Mouse (Mus musculus): ENCODE measurements around the gene Ablim2. TPM values are rescaled to one million over a fixed set of nuclear protein-coding genes. Genes with fewer than 3 reads are reported as not detected.

Ablim2 gene
- polyA plus RNA-seq, 1 experiment from 2014 or later: 0.51 TPM

DNA sequence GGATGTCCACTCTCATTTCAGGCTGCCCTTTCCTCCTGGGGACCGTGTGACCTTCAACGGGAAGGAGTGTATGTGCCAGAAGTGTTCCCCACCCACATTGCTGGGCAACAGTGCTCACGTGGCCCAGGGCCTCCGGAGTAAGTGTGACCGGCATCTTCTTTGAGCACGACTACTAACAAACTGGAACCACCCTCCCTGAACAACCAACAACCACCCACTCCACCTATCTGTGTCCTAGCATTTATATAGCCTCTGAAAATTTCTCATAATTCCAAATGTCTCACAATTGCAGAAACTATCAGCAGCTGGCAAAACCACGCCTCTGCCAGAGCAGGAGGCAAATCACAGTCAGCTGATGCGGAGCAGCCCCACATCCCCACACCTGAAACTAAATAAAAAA, 49.3 kb downstream of the Ablim2 start:
- H3K4me3 ChIP-seq (ENCODE audit: low read depth, low read length): no peak overlapping the region
- no peak overlapping the region for H3K9ac ChIP-seq (ENCODE audit: low read length)
- H3K4me2 ChIP-seq: no peak overlapping the region
- WGBS: 92% methylated on average over 8 of the region's 8 CpGs
- H3K4me1 ChIP-seq (ENCODE audit: control insufficient read depth, insufficient read depth, low read length): no peaks in the 10 kb centered on the region
- no peaks in the 10 kb centered on the region for H3K36me3 ChIP-seq (ENCODE audit: control insufficient read depth, insufficient read depth, low read length)
- DNase-seq (ENCODE audit: low spot score, missing footprints): no peak
- H3K27me3 ChIP-seq (ENCODE audit: control insufficient read depth, insufficient read depth, low read length): no peaks in the 10 kb centered on the region
- H3K27ac ChIP-seq (ENCODE audit: low read depth, low read length): no peak overlapping the region
- ATAC-seq (ENCODE audit: low FRiP score): no peak
- no peaks in the 10 kb centered on the region for H3K9me3 ChIP-seq (ENCODE audit: control insufficient read depth, low read length)

DNA sequence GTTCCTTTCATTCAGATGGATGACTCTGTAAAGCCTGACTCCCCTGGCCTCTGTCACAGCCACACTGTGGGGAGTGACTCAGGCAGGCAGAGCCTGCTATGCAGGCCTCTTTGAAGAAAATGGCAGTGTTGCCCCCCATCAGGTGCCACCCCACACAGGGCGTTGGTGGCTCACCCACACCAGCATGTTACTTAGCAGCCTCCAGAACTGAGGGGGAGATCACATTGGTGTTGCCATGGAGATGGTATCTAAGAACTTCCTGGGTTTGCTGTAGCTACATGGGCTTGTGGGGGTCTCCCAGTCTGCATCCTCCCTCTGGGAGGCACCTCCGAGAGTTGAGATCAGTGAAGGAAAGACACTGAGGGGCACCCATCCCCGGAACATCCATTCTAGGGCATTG, 52.8 kb downstream of the Ablim2 start:
- WGBS: 60% methylated on average over 3 of the region's 3 CpGs
- Histone ChIP-seq H3K4me3 (ENCODE audit: low read depth, low read length) (no peak overlapping the region), H3K9ac (ENCODE audit: low read length) (no peak overlapping the region), H3K27ac (ENCODE audit: low read depth, low read length) (no peak overlapping the region), H3K4me2 (no peak overlapping the region), H3K27me3 (ENCODE audit: control insufficient read depth, insufficient read depth, low read length) (no peaks in the 10 kb centered on the region), H3K4me1 (ENCODE audit: control insufficient read depth, insufficient read depth, low read length) (no peaks in the 10 kb centered on the region; the same call in 1 of the 2 replicates), H3K9me3 (ENCODE audit: control insufficient read depth, low read length) (no peaks in the 10 kb centered on the region), H3K36me3 (ENCODE audit: control insufficient read depth, insufficient read depth, low read length) (no peaks in the 10 kb centered on the region)
- ATAC-seq (ENCODE audit: low FRiP score): no peak
- no peak for DNase-seq (ENCODE audit: low spot score, missing footprints)

DNA sequence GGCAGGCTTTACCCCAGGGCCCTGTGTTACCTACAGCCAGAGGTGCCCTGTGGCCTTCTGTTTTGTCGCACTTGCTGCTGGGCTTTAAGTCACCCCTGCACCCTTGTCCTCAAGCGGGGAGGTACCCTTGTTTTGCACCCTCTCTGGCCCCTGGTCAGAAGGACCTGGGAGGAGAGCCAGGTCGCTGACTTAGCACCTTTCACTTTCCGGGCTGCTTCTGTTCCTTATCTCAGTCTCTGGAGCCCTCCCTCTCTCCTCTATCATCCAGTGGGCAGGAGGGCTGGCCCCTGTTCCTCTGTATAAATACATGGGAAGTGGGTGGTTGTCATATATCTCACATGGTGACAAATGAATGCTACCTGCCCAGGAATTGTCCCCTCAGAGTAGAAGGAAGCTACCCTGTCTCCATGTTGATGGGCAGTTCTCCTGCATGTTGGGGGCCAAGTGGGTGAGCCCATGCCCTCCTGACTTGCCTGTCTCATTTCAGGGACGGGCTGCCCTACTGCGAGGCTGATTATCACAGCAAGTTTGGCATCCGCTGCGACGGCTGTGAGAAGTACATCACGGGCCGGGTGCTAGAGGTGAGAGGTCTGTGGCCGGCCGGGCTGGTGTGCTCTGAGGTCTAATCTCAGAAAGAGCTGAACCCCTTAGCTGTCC, 54.1 kb downstream of the Ablim2 start:
- Histone ChIP-seq H3K27me3 (ENCODE audit: control insufficient read depth, insufficient read depth, low read length) (no peaks in the 10 kb centered on the region), H3K4me1 (ENCODE audit: control insufficient read depth, insufficient read depth, low read length) (no peaks in the 10 kb centered on the region; the same call in 1 of the 2 replicates), H3K36me3 (ENCODE audit: control insufficient read depth, insufficient read depth, low read length) (no peaks in the 10 kb centered on the region), H3K27ac (ENCODE audit: low read depth, low read length) (no peak overlapping the region), H3K9ac (ENCODE audit: low read length) (no peak overlapping the region), H3K4me2 (no peak overlapping the region), H3K4me3 (ENCODE audit: low read depth, low read length) (no peak overlapping the region), H3K9me3 (ENCODE audit: control insufficient read depth, low read length) (no peaks in the 10 kb centered on the region)
- no peak for ATAC-seq (ENCODE audit: low FRiP score)
- 82% methylated on average over 13 of the region's 13 CpGs for WGBS
- no peak for DNase-seq (ENCODE audit: low spot score, missing footprints)

DNA sequence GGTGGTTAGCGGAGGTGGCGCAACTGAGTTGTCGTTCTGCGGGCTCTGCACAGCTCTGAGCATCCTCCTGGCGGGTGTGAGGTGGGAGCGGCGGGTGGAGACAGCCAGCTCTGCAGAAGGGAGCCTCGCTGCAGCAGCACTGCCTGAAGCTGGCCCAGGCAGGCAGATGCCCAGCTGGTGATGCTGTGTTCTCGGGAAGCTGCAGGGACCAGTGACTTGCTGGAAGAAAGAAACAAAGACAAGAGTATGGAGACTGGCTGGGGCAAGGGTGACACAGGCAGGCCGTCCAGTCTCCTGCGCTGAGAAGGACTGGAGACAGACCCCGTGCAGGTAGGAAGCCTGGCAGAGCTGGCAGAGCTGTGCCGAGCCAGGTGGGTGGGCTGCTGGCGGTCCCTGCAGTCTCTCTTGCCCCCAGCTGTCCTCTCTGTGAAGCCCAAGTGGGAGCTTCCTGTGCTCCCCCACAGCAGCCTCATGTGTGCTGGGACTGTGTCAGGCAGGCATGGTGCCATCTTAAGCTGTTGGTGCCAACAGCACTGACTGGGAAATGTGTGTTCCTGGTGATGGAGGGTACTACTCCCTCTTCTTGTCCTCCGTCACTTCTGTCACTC, 56.8 kb downstream of the Ablim2 start:
- no peak for DNase-seq (ENCODE audit: low spot score, missing footprints)
- no peak for ATAC-seq (ENCODE audit: low FRiP score)
- 67% methylated on average over 15 of the region's 15 CpGs for WGBS

DNA sequence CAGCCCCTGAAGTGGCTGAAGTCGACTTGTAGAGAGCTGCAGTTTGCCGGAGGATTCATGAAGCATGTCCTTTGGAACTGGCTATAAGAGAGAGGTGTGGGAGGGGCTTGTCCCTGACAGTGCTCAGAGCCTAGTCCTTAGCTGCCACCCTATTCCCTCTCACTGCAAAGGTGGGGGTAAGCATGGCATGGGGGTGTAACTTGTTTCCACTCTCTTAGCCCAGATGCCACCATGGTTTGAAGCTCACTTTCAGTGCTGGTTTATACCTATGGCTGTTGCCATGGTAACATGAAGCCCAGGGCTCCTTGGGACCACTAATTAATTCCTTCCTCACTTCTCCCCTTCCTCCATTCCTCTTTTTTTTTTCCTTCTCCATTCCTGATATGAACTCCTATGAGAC, 57.4 kb downstream of the Ablim2 start:
- no peaks in the 10 kb centered on the region for H3K27me3 ChIP-seq (ENCODE audit: control insufficient read depth, insufficient read depth, low read length)
- ATAC-seq (ENCODE audit: low FRiP score) (no peak), DNase-seq (ENCODE audit: low spot score, missing footprints) (no peak)
- no peaks in the 10 kb centered on the region; the same call in 1 of the 2 replicates for H3K4me1 ChIP-seq (ENCODE audit: control insufficient read depth, insufficient read depth, low read length)
- WGBS: 37% methylated on average over 2 of the region's 2 CpGs
- no peak overlapping the region for H3K27ac ChIP-seq (ENCODE audit: low read depth, low read length)
- no peak overlapping the region for H3K9ac ChIP-seq (ENCODE audit: low read length)
- H3K9me3 ChIP-seq (ENCODE audit: control insufficient read depth, low read length): no peaks in the 10 kb centered on the region
- H3K36me3 ChIP-seq (ENCODE audit: control insufficient read depth, insufficient read depth, low read length): no peaks in the 10 kb centered on the region
- H3K4me3 ChIP-seq (ENCODE audit: low read depth, low read length): no peak overlapping the region
- no peak overlapping the region for H3K4me2 ChIP-seq

More for the DNA sequence above, 56.8 kb downstream of the Ablim2 start:
- no peak overlapping the region for H3K9ac ChIP-seq (ENCODE audit: low read length)
- no peak overlapping the region for H3K27ac ChIP-seq (ENCODE audit: low read depth, low read length)
- no peaks in the 10 kb centered on the region for H3K9me3 ChIP-seq (ENCODE audit: control insufficient read depth, low read length)
- no peaks in the 10 kb centered on the region for H3K27me3 ChIP-seq (ENCODE audit: control insufficient read depth, insufficient read depth, low read length)
- H3K4me1 ChIP-seq (ENCODE audit: control insufficient read depth, insufficient read depth, low read length): no peaks in the 10 kb centered on the region; the same call in 1 of the 2 replicates
- H3K4me2 ChIP-seq: no peak overlapping the region
- H3K36me3 ChIP-seq (ENCODE audit: control insufficient read depth, insufficient read depth, low read length): no peaks in the 10 kb centered on the region
- no peak overlapping the region for H3K4me3 ChIP-seq (ENCODE audit: low read depth, low read length)

DNA sequence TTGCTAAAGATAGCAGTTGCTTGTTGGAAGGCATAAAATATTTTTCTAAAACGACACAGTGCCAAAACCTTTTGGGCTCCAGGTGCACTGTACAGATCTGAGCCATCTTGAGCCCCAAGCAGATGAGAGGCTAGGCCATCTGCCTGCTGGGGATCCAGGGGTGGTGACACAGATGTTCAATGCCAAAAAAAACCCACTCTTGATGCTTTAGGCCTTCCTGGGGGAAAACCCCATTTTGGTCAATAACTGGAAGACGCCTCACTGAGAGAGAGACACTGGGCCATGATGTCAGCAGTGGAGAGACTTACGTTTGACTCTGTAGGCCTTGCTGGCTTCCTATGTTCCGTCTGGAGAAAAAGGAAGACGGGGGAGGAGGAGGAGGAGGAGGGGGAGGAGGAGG, 59.6 kb downstream of the Ablim2 start:
- no peak for DNase-seq (ENCODE audit: low spot score, missing footprints)
- no peaks in the 10 kb centered on the region for H3K9me3 ChIP-seq (ENCODE audit: control insufficient read depth, low read length)
- no peak for ATAC-seq (ENCODE audit: low FRiP score)
- H3K4me1 ChIP-seq (ENCODE audit: control insufficient read depth, insufficient read depth, low read length): no peaks in the 10 kb centered on the region; the same call in 1 of the 2 replicates
- H3K36me3 ChIP-seq (ENCODE audit: control insufficient read depth, insufficient read depth, low read length): no peaks in the 10 kb centered on the region
- no peak overlapping the region for H3K4me2 ChIP-seq
- H3K27me3 ChIP-seq (ENCODE audit: control insufficient read depth, insufficient read depth, low read length): no peaks in the 10 kb centered on the region
- H3K4me3 ChIP-seq (ENCODE audit: low read depth, low read length): no peak overlapping the region
- H3K9ac ChIP-seq (ENCODE audit: low read length): no peak overlapping the region
- WGBS: 82% methylated on average over 3 of the region's 5 CpGs
- H3K27ac ChIP-seq (ENCODE audit: low read depth, low read length): no peak overlapping the region

DNA sequence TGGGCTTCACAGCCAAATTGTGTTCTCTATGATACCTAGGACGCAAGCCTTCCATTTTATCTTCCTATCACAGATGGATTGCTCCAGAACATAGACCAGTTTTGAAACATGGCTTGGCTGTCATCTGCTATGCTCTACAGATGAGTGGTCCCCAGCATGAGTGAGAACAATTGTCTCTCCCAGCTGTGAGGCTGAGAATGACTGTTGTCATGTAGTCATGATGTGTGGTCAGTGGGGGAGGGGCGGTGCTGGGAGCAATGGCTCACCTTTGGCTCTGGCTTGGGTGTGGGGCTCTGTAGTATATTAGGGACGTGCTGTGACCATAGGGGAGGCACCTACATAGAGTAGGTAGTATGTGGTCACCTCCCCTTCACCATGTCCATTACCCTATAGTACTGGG, 60.2 kb downstream of the Ablim2 start:
- Histone ChIP-seq H3K9me3 (ENCODE audit: control insufficient read depth, low read length) (no peaks in the 10 kb centered on the region), H3K36me3 (ENCODE audit: control insufficient read depth, insufficient read depth, low read length) (no peaks in the 10 kb centered on the region), H3K9ac (ENCODE audit: low read length) (no peak overlapping the region), H3K27me3 (ENCODE audit: control insufficient read depth, insufficient read depth, low read length) (no peaks in the 10 kb centered on the region), H3K4me2 (no peak overlapping the region), H3K27ac (ENCODE audit: low read depth, low read length) (no peak overlapping the region), H3K4me1 (ENCODE audit: control insufficient read depth, insufficient read depth, low read length) (no peaks in the 10 kb centered on the region; the same call in 1 of the 2 replicates), H3K4me3 (ENCODE audit: low read depth, low read length) (no peak overlapping the region)
- ATAC-seq (ENCODE audit: low FRiP score) (no peak), DNase-seq (ENCODE audit: low spot score, missing footprints) (no peak)
- WGBS: 83% methylated on average over 3 of the region's 3 CpGs

DNA sequence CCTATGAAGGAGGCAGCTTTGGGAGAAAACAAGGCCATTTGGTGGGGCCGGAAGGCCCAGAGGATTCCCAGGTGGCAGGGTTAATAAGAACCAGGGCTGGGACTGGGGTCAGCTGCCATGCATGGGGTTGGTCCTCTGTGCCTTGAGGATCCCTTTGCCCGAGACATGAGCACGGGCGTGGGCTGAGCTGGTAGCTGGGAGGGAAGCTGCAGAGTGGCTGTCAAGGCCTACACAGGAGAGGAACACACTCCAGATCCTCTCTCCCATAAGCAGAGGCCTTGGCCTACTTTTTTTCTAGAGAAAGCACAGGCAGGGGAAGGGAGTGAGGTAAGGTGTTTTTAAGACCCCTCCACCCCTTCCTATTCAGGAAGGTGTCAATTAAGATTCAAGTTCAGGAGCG, 65.0 kb downstream of the Ablim2 start:
- no peak overlapping the region for H3K4me2 ChIP-seq
- H3K27me3 ChIP-seq (ENCODE audit: control insufficient read depth, insufficient read depth, low read length): no peaks in the 10 kb centered on the region
- no peaks in the 10 kb centered on the region for H3K9me3 ChIP-seq (ENCODE audit: control insufficient read depth, low read length)
- no peak overlapping the region for H3K9ac ChIP-seq (ENCODE audit: low read length)
- H3K27ac ChIP-seq (ENCODE audit: low read depth, low read length): no peak overlapping the region
- no peaks in the 10 kb centered on the region for H3K36me3 ChIP-seq (ENCODE audit: control insufficient read depth, insufficient read depth, low read length)
- WGBS: 78% methylated on average over 5 of the region's 5 CpGs
- H3K4me1 ChIP-seq (ENCODE audit: control insufficient read depth, insufficient read depth, low read length): peaks cover 4% of the 10 kb centered on the region
- ATAC-seq (ENCODE audit: low FRiP score): no peak
- H3K4me3 ChIP-seq (ENCODE audit: low read depth, low read length): no peak overlapping the region
- DNase-seq (ENCODE audit: low spot score, missing footprints): no peak

DNA sequence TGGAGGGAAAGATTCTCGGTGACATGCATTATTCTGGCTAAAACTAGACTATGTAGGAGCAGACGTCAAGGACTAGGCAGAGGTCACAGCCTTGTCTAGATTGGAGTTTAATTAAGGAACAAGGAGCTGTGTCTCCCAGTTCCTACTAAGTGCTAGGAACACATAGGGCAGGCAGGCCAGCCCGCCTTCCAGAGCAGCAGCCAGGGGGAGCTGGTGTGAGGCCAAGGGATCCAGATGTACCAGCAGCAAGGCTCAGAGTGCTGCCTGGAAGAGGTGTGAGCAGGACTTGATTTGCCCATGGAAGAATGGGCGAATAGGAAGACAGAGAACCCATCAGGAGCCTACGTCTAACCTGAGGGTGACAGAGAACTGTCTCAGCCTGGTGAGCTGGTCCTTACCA, 68.8 kb downstream of the Ablim2 start:
- H3K4me2 ChIP-seq: no peak overlapping the region
- ATAC-seq (ENCODE audit: low FRiP score) (no peak), DNase-seq (ENCODE audit: low spot score, missing footprints) (no peak)
- H3K27me3 ChIP-seq (ENCODE audit: control insufficient read depth, insufficient read depth, low read length): no peaks in the 10 kb centered on the region
- H3K36me3 ChIP-seq (ENCODE audit: control insufficient read depth, insufficient read depth, low read length): no peaks in the 10 kb centered on the region
- 76% methylated on average over 5 of the region's 5 CpGs for WGBS
- H3K9me3 ChIP-seq (ENCODE audit: control insufficient read depth, low read length): no peaks in the 10 kb centered on the region
- H3K4me1 ChIP-seq (ENCODE audit: control insufficient read depth, insufficient read depth, low read length): peaks cover 4% of the 10 kb centered on the region
- no peak overlapping the region for H3K27ac ChIP-seq (ENCODE audit: low read depth, low read length)
- H3K4me3 ChIP-seq (ENCODE audit: low read depth, low read length): no peak overlapping the region
- no peak overlapping the region for H3K9ac ChIP-seq (ENCODE audit: low read length)
